Mouse (Mus musculus) CH12.LX (cell line): ENCODE measurements around the gene Smim24. TPM values are rescaled to one million over a fixed set of nuclear protein-coding genes. Genes with fewer than 3 reads are reported as not detected.

Experiments used
- DNase-seq: peaks from one replicate; pipeline ENCODE4 v3.0.0-alpha.2; 2013; ENCODE audit errors: extremely low read depth
- H3K27ac ChIP-seq: 2 replicates; pipeline ENCODE4 v1.5.1; 2012; ENCODE audit warnings: low read depth, mild to moderate bottlenecking, control low read depth, moderate library complexity; ENCODE audit not compliant: insufficient read depth
- H3K27me3 ChIP-seq: replicated peaks from 2 replicates; pipeline ENCODE3; 2012; ENCODE audit warnings: inconsistent platforms
- H3K36me3 ChIP-seq, 2 experiments: replicated peaks in 1 of 2; 2 replicates each; pipeline versions ENCODE3 to v1.6.1; 2012; ENCODE audit warnings: inconsistent platforms in 1 of 2, low read length in 1 of 2, mild to moderate bottlenecking in 1 of 2, mixed read lengths in 1 of 2, moderate library complexity in 1 of 2; ENCODE audit not compliant: control insufficient read depth in 1 of 2, insufficient read depth in 1 of 2
- H3K4me1 ChIP-seq, 2 experiments: 2 replicates each; pipeline ENCODE4 v1.6.1; 2012; ENCODE audit warnings: inconsistent platforms in 1 of 2, moderate library complexity in 1 of 2; ENCODE audit not compliant: insufficient read depth in 2 of 2, control insufficient read depth in 1 of 2
- H3K4me2 ChIP-seq: 2 replicates; pipeline ENCODE4 v1.6.1; 2012; ENCODE audit warnings: low read depth, mild to moderate bottlenecking, control low read depth; ENCODE audit not compliant: poor library complexity, insufficient read depth, severe bottlenecking
- H3K4me3 ChIP-seq, 3 experiments: fragments of 150-350 bp in 1 of 3; sonication (generic) in 1 of 3; replicated peaks in 1 of 3; 2 replicates each; pipeline versions ENCODE3 to v1.5.1; 2011 to 2012; ENCODE audit warnings: low read depth in 2 of 3, low read length in 2 of 3, mild to moderate bottlenecking in 2 of 3, moderate library complexity in 2 of 3, control low read depth in 1 of 3, improper control_type of control experiment in 1 of 3, inconsistent platforms in 1 of 3, mixed read lengths in 1 of 3; ENCODE audit not compliant: poor library complexity in 1 of 3
- H3K79me2 ChIP-seq: replicated peaks from 2 replicates; pipeline ENCODE4 v1.6.1; 2012; ENCODE audit warnings: mild to moderate bottlenecking, moderate library complexity; ENCODE audit not compliant: control insufficient read depth, poor library complexity, insufficient read depth, severe bottlenecking; ENCODE audit errors: extremely low read depth
- H3K9ac ChIP-seq: 2 replicates; pipeline ENCODE4 v1.6.1; 2012; ENCODE audit warnings: low read depth, mild to moderate bottlenecking, control low read depth, moderate library complexity; ENCODE audit not compliant: insufficient read depth
- H3K9me3 ChIP-seq: replicated peaks from 2 replicates; pipeline ENCODE3; 2012; ENCODE audit warnings: low read length, inconsistent platforms, mixed read lengths
- BHLHE40 ChIP-seq: IDR thresholded peaks from 2 replicates; pipeline ENCODE4 v1.6.1; 2011; ENCODE audit warnings: mild to moderate bottlenecking, low read depth, low read length, improper control_type of control experiment
- CHD1 ChIP-seq: IDR thresholded peaks from 2 replicates; pipeline ENCODE4 v1.6.1; 2012; ENCODE audit warnings: low read depth, low read length, improper control_type of control experiment, inconsistent platforms
- CTCF ChIP-seq, 2 experiments: IDR thresholded peaks in 1 of 2; conservative IDR thresholded peaks in 1 of 2; 2 replicates each; pipeline ENCODE4 v1.5.1; 2011 to 2012; ENCODE audit warnings: low read depth in 2 of 2, low read length in 2 of 2, improper control_type of control experiment in 1 of 2, inconsistent platforms in 1 of 2, mild to moderate bottlenecking in 1 of 2, moderate library complexity in 1 of 2
- E2F4 ChIP-seq: IDR thresholded peaks from 2 replicates; pipeline ENCODE4 v1.6.1; 2011; ENCODE audit warnings: low read depth, low read length, improper control_type of control experiment; ENCODE audit not compliant: insufficient replicate concordance
- ELF1 ChIP-seq: IDR thresholded peaks from 2 replicates; pipeline ENCODE4 v1.6.1; 2014; ENCODE audit warnings: low read depth, mild to moderate bottlenecking, inconsistent platforms, low read length, improper control_type of control experiment
- HCFC1 ChIP-seq: IDR thresholded peaks from 2 replicates; pipeline ENCODE4 v1.6.1; 2012; ENCODE audit warnings: low read depth, mild to moderate bottlenecking, inconsistent platforms, low read length, improper control_type of control experiment
- IRF4 ChIP-seq: IDR thresholded peaks from 2 replicates; pipeline ENCODE4 v1.6.1; 2014; ENCODE audit warnings: low read depth, mild to moderate bottlenecking, inconsistent platforms, low read length, improper control_type of control experiment
- KAT2A ChIP-seq: IDR thresholded peaks from 2 replicates; pipeline ENCODE4 v1.6.1; 2012; ENCODE audit warnings: low read length, improper control_type of control experiment, inconsistent platforms; ENCODE audit not compliant: insufficient replicate concordance
- MAFK ChIP-seq: IDR thresholded peaks from 2 replicates; pipeline ENCODE4 v1.6.1; 2011; ENCODE audit warnings: low read length, improper control_type of control experiment; ENCODE audit not compliant: insufficient replicate concordance
- MAX ChIP-seq: IDR thresholded peaks from 2 replicates; pipeline ENCODE4 v1.6.1; 2011; ENCODE audit warnings: low read length, improper control_type of control experiment
- MAZ ChIP-seq: IDR thresholded peaks from 2 replicates; pipeline ENCODE4 v1.6.1; 2012; ENCODE audit warnings: low read depth, mild to moderate bottlenecking, inconsistent platforms, low read length, improper control_type of control experiment, moderate library complexity
- MEF2A ChIP-seq: IDR thresholded peaks from 2 replicates; pipeline ENCODE4 v1.6.1; 2014; ENCODE audit warnings: low read depth, mild to moderate bottlenecking, inconsistent platforms, low read length, improper control_type of control experiment, borderline replicate concordance
- MXI1 ChIP-seq: IDR thresholded peaks from 2 replicates; pipeline ENCODE4 v1.6.1; 2011; ENCODE audit warnings: mild to moderate bottlenecking, low read depth, low read length, improper control_type of control experiment
- MYC ChIP-seq: IDR thresholded peaks from 2 replicates; pipeline ENCODE4 v1.6.1; 2011; ENCODE audit warnings: low read depth, mild to moderate bottlenecking, improper control_type of control experiment, low read length
- NELFE ChIP-seq: IDR thresholded peaks from 2 replicates; pipeline ENCODE4 v1.6.1; 2011; ENCODE audit warnings: low read depth, low read length, improper control_type of control experiment
- NRF1 ChIP-seq: IDR thresholded peaks from 2 replicates; pipeline ENCODE4 v1.6.1; 2014; ENCODE audit warnings: low read depth, mild to moderate bottlenecking, inconsistent platforms, low read length, improper control_type of control experiment, moderate library complexity
- POLR2A ChIP-seq: IDR thresholded peaks from 2 replicates; pipeline ENCODE4 v1.6.1; 2011; ENCODE audit warnings: low read depth, mild to moderate bottlenecking, improper control_type of control experiment, low read length
- RAD21 ChIP-seq: IDR thresholded peaks from 2 replicates; pipeline ENCODE4 v1.6.1; 2011; ENCODE audit warnings: low read depth, mild to moderate bottlenecking, low read length, improper control_type of control experiment, moderate library complexity
- SIN3A ChIP-seq: IDR thresholded peaks from 2 replicates; pipeline ENCODE4 v1.6.1; 2012; ENCODE audit warnings: low read length, improper control_type of control experiment, inconsistent platforms
- SMC3 ChIP-seq: IDR thresholded peaks from 2 replicates; pipeline ENCODE4 v1.6.1; 2011; ENCODE audit warnings: low read depth, low read length, improper control_type of control experiment
- TBP ChIP-seq: conservative IDR thresholded peaks from 2 replicates; pipeline ENCODE4 v1.6.1; 2011; ENCODE audit warnings: low read depth, low read length, improper control_type of control experiment
- TCF12 ChIP-seq: IDR thresholded peaks from 2 replicates; pipeline ENCODE4 v1.6.1; 2014; ENCODE audit warnings: low read depth, mild to moderate bottlenecking, inconsistent platforms, low read length, improper control_type of control experiment
- USF1 ChIP-seq: IDR thresholded peaks from 2 replicates; pipeline ENCODE4 v1.6.1; 2014; ENCODE audit warnings: low read depth, mild to moderate bottlenecking, inconsistent platforms, low read length, improper control_type of control experiment
- USF2 ChIP-seq: conservative IDR thresholded peaks from 2 replicates; pipeline ENCODE4 v1.6.1; 2011; ENCODE audit warnings: low read depth, low read length, improper control_type of control experiment
- ZC3H11A ChIP-seq: IDR thresholded peaks from 2 replicates; pipeline ENCODE4 v1.6.1; 2012; ENCODE audit warnings: low read depth, mild to moderate bottlenecking, inconsistent platforms, low read length, improper control_type of control experiment
- ZKSCAN1 ChIP-seq: IDR thresholded peaks from 2 replicates; pipeline ENCODE4 v1.6.1; 2012; ENCODE audit warnings: low read depth, inconsistent platforms, low read length, improper control_type of control experiment, borderline replicate concordance
- ZMIZ1 ChIP-seq: IDR thresholded peaks from 2 replicates; pipeline ENCODE4 v1.6.1; 2012; ENCODE audit warnings: low read depth, mild to moderate bottlenecking, inconsistent platforms, low read length, improper control_type of control experiment
- dilution Hi-C: fragments of 300-500 bp; cut with MboI; formaldehyde crosslinking; loops from 2 replicates; pipeline ENCODE4 v1.14.3; 2020; ENCODE audit warnings: low sequenced_read_pairs; ENCODE audit not compliant: extremely low pct_unique_long_range_greater_than_20kb, extremely low pct_ligation_motif_present
- in situ Hi-C: fragments of 300-500 bp; cut with MboI; formaldehyde crosslinking; loops from 3 replicates; pipeline ENCODE4 v1.14.3; 2019; ENCODE audit warnings: low sequenced_read_pairs, low pct_ligation_motif_present, low pct_unique_long_range_greater_than_20kb, mixed read lengths
- polyA plus RNA-seq: library from polyadenylated mRNA; unstranded; fragments of >175 nt; gene quantifications from 2 replicates; pipeline ENCODE4 v1.2.1, GENCODE M21; 2012; ENCODE audit warnings: low read depth; ENCODE audit not compliant: insufficient read length
- total RNA-seq, 2 experiments: library from RNA; depleted of rRNA; stranded (reverse); fragments of 300-350 nt in 1 of 2; fragments of >200 nt in 1 of 2; gene quantifications; 2 replicates each; pipeline ENCODE4 v1.2.3; 2012 to 2014

The Smim24 gene
- total and polyA plus RNA-seq, 3 experiments: 0.13 to 0.64 TPM; not detected in 1

- Histone ChIP-seq H3K4me3 (no peak overlapping the region), H3K36me3 (peaks cover 42 to 51% of the 10 kb centered on the region in 2 experiments), H3K4me1 (peaks cover 5 to 42% of the 10 kb centered on the region in 2 experiments; a peak in 3 of 4 replicates), H3K9ac (no peak overlapping the region), H3K4me2 (no peak overlapping the region), H3K9me3 (no peaks in the 10 kb centered on the region), H3K27me3 (no peaks in the 10 kb centered on the region), H3K27ac (no peak overlapping the region), H3K79me2 (peaks cover 36% of the 10 kb centered on the region)
- DNase-seq: no peak
- dilution Hi-C loops: no loop called here
- TF ChIP-seq MYC (no peak), KAT2A (no peak), SIN3A (no peak), BHLHE40 (no peak)
- in situ Hi-C loops: no loop called here
Observed at GRCm38 (mm10) chr10:81375322-81375721, 17.5 kb upstream of the Smim24 start.

DNA sequence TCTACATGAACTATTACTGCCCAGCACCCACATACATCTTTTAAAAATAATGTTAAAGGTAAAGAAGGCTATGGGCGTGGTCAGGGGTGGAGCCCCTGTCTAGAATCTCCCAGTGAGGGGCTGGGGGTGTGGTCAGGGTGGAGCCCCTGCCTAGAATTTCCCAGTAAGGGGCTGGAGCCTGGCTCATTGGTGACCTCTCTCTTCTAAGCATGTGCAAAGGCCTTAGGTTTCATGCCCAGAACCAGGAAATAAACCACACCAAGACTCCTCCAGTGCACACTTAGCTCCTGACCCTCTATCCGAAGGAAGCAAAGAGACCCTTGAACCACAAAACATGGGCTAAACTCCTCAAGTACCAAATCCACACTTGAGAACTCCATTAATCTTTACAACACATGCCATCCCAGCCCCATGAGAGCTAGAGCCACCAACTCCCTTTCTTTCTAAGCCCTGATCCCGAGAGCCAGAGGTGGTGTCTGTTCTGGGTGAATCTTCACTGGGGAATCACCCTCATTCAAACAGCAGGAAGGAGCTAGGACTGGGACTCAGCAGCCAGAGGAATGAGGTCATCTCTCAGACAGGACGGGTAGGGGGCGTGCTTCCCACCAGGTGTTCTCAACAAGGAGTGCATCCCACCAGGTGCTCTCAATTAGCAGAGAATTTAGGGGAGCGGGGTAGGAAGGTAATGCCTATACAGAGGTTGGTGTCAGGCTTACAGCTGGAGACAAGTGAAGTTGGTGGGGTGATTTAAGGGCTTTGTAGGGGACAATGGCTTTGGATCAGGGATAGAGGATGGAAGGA is 16.1 kb upstream of the Smim24 start:
- in situ Hi-C loops: no loop called here
- peaks cover 29 to 36% of the 10 kb centered on the region in 2 experiments for H3K36me3 ChIP-seq
- H3K9ac ChIP-seq: peak overlapping the region; percentile 90
- H3K4me1 ChIP-seq: peaks cover 5 to 42% of the 10 kb centered on the region in 2 experiments; a peak in 3 of 4 replicates
- no peaks in the 10 kb centered on the region for H3K27me3 ChIP-seq
- peaks cover 36% of the 10 kb centered on the region for H3K79me2 ChIP-seq
- DNase-seq: peak; percentile 58
- peak overlapping the region; percentile 3; the same call in 1 of the 2 replicates for H3K27ac ChIP-seq
- peak overlapping the region; percentile 94 for H3K4me2 ChIP-seq
- no peaks in the 10 kb centered on the region for H3K9me3 ChIP-seq
- dilution Hi-C loops: no loop called here
- H3K4me3 ChIP-seq: peak overlapping the region; percentile 75 to 97 (median 90)
- 0 out of 2 replicates have a peak, but pooled peaks have one; percentile 37 for TF ChIP-seq MAZ
- TF ChIP-seq KAT2A: no peak
- peak; percentile 69 for TF ChIP-seq NELFE
- TF ChIP-seq USF2: no peak
- TF ChIP-seq MAX: 0 out of 2 replicates have a peak, but pooled peaks have one; percentile 18
- TF ChIP-seq TCF12: no peak
- peak; percentile 61 for TF ChIP-seq POLR2A
- no peak for TF ChIP-seq E2F4
- TF ChIP-seq ZC3H11A: no peak
- no peak for TF ChIP-seq MAFK
- TF ChIP-seq MXI1: peak; percentile 73
- TF ChIP-seq MYC: peak; percentile 22; the same call in 1 of the 2 replicates
- no peak for TF ChIP-seq IRF4
- peak; percentile 53 for TF ChIP-seq NRF1
- TF ChIP-seq USF1: no peak
- TF ChIP-seq SIN3A: peak; percentile 68
- TF ChIP-seq MEF2A: 0 out of 2 replicates have a peak, but pooled peaks have one; percentile 24
- TF ChIP-seq CHD1: 0 out of 2 replicates have a peak, but pooled peaks have one; percentile 55
- no peak for TF ChIP-seq HCFC1
- peak; percentile 71; the same call in 1 of the 2 replicates for TF ChIP-seq ZMIZ1
- no peak for TF ChIP-seq SMC3
- TF ChIP-seq ZKSCAN1: no peak
- peak; percentile 68 for TF ChIP-seq ELF1
- no peak; the same call in 1 of the 2 replicates for TF ChIP-seq RAD21
- TF ChIP-seq TBP: peak; percentile 48; the same call in 1 of the 2 replicates
- TF ChIP-seq CTCF (conservative IDR thresholded peaks at IDR 0.05 in 1 of 2, IDR thresholded peaks at IDR 0.05 in 1 of 2; ENCODE audit: low read depth in 2 of 2, low read length in 2 of 2): peak in 1 of 2 experiments; percentile 27; a peak in 1 of 4 replicates
- 0 out of 2 replicates have a peak, but pooled peaks have one; percentile 10 for TF ChIP-seq BHLHE40
